Mouse (Mus musculus) midbrain, embryonic 10.5 days (tissue): ENCODE results near the gene Zbtb7a. TPM values are rescaled to one million over a fixed set of nuclear protein-coding genes. Genes with fewer than 3 reads are reported as not detected.
"Not testable (repeated sequence)": the region's sequence is repeated elsewhere in the genome, so short reads cannot be mapped to it uniquely, and the experiment has no call there.

ENCODE experiments used
- DNase-seq: peaks from one replicate; pipeline ENCODE4 v3.0.0-alpha.2; 2017; ENCODE audit warnings: low spot score
- H3K27ac ChIP-seq: fragments of 300-500 bp; sonication (generic); replicated peaks from 2 replicates; pipeline ENCODE4 v1.5.1; 2016; ENCODE audit warnings: mild to moderate bottlenecking
- H3K27me3 ChIP-seq: fragments of 300-500 bp; sonication (generic); 2 replicates; pipeline ENCODE4 v1.6.1; 2016; ENCODE audit warnings: low read depth, mild to moderate bottlenecking; ENCODE audit not compliant: poor library complexity, severe bottlenecking
- H3K36me3 ChIP-seq: fragments of 300-500 bp; sonication (generic); 2 replicates; pipeline ENCODE4 v1.6.1; 2016; ENCODE audit warnings: mild to moderate bottlenecking, moderate library complexity
- H3K4me1 ChIP-seq: fragments of 300-500 bp; sonication (generic); 2 replicates; pipeline ENCODE4 v1.6.1; 2016
- H3K4me3 ChIP-seq: fragments of 300-500 bp; sonication (generic); 2 replicates; pipeline ENCODE4 v1.5.1; 2016; ENCODE audit warnings: mild to moderate bottlenecking, moderate library complexity
- H3K9me3 ChIP-seq: fragments of 300-500 bp; sonication (generic); replicated peaks from 2 replicates; pipeline ENCODE4 v1.6.1; 2016; ENCODE audit warnings: mild to moderate bottlenecking
- WGBS: fragments of 180-500 bp; shearing (Covaris S2); methylation state at CpG from one replicate; pipeline ENCODE4 v1.1.7; 2016; 5-methylcytosine and 5-hydroxymethylcytosine counted together
- polyA plus RNA-seq: library from polyadenylated mRNA; unstranded; fragments of >200 nt; fragmentation: Nextera tagmentation; extraction: Ambion mirVana; gene quantifications from 2 replicates; pipeline ENCODE4 v1.2.1, GENCODE M21; 2016

Zbtb7a gene
- polyA plus RNA-seq, 1 experiment from 2014 or later = 7.8 TPM

GRCm38 (mm10) chr10:81176466-81177271, 41.6 kb downstream of the Zbtb7a start, which contains the start of gene Eef2:
Gene Eef2, plus strand, starts transcription at chr10:81176631.
- Histone ChIP-seq H3K9me3 (no peaks in the 10 kb centered on the region), H3K4me1 (peaks cover 72% of the 10 kb centered on the region), H3K4me3 (peak within 1 kb of the TSS; percentile 100), H3K27me3 (no peaks in the 10 kb centered on the region), H3K36me3 (peaks cover 48% of the 10 kb centered on the region), H3K27ac (peak within 1 kb of the TSS; percentile 97)
- DNase-seq = peak; percentile 98
- WGBS = under 1% methylated on average over 77 of the region's 77 CpGs

GRCm38 (mm10) chr10:81177491-81177925, 42.5 kb downstream of the Zbtb7a start:
- Histone ChIP-seq H3K9me3 (no peaks in the 10 kb centered on the region), H3K4me1 (peaks cover 80% of the 10 kb centered on the region), H3K4me3 (peak overlapping the region; percentile 100), H3K27ac (peak overlapping the region; percentile 97), H3K27me3 (no peaks in the 10 kb centered on the region), H3K36me3 (peaks cover 56% of the 10 kb centered on the region)
- no peak for DNase-seq
- 16% methylated on average over 16 of the region's 16 CpGs for WGBS

- no peaks in the 10 kb centered on the region for H3K27me3 ChIP-seq
- peaks cover 75% of the 10 kb centered on the region for H3K4me1 ChIP-seq
- peak overlapping the region; percentile 100 for H3K4me3 ChIP-seq
- peak overlapping the region; percentile 97; the same call in 1 of the 2 replicates for H3K27ac ChIP-seq
- no peak for DNase-seq
- no peaks in the 10 kb centered on the region for H3K9me3 ChIP-seq
- peaks cover 56% of the 10 kb centered on the region for H3K36me3 ChIP-seq
- WGBS = 74% methylated on average over 14 of the region's 14 CpGs
Measured at GRCm38 (mm10) chr10:81177958-81178712, 43.1 kb downstream of the Zbtb7a start.

GRCm38 (mm10) chr10:81178927-81179326, 43.9 kb downstream of the Zbtb7a start:
- no peak for DNase-seq
- H3K27ac ChIP-seq = no peak overlapping the region
- no peaks in the 10 kb centered on the region for H3K9me3 ChIP-seq
- 95% methylated on average over 11 of the region's 11 CpGs for WGBS
- H3K4me3 ChIP-seq = peak overlapping the region; percentile 100; the same call in 1 of the 2 replicates
- H3K36me3 ChIP-seq = peaks cover 58% of the 10 kb centered on the region
- H3K4me1 ChIP-seq = peaks cover 73% of the 10 kb centered on the region
- no peaks in the 10 kb centered on the region for H3K27me3 ChIP-seq

- Histone ChIP-seq H3K4me1 (peaks cover 73% of the 10 kb centered on the region), H3K27ac (no peak overlapping the region), H3K27me3 (no peaks in the 10 kb centered on the region), H3K36me3 (peaks cover 66% of the 10 kb centered on the region), H3K9me3 (no peaks in the 10 kb centered on the region), H3K4me3 (peak overlapping the region; percentile 100; the same call in 1 of the 2 replicates)
- WGBS = 92% methylated on average over 32 of the region's 32 CpGs
- no peak for DNase-seq
Measured at GRCm38 (mm10) chr10:81179451-81180342, 44.7 kb downstream of the Zbtb7a start.

GRCm38 (mm10) chr10:81180946-81181345, 45.9 kb downstream of the Zbtb7a start:
- DNase-seq = no peak
- 93% methylated on average over 13 of the region's 13 CpGs for WGBS
- peaks cover 64% of the 10 kb centered on the region for H3K4me1 ChIP-seq

GRCm38 (mm10) chr10:81181860-81182259, 46.8 kb downstream of the Zbtb7a start:
- not testable (repeated sequence) for H3K9me3 ChIP-seq, H3K27me3 ChIP-seq, DNase-seq, H3K27ac ChIP-seq
- WGBS = 78% methylated on average over 12 of the region's 12 CpGs
- Histone ChIP-seq H3K36me3 (peaks cover 84% of the 10 kb centered on the region), H3K4me1 (peaks cover 62% of the 10 kb centered on the region), H3K4me3 (peak overlapping the region; percentile 73; the same call in 1 of the 2 replicates)

More at GRCm38 (mm10) chr10:81180946-81181345, 45.9 kb downstream of the Zbtb7a start:
- Histone ChIP-seq H3K4me3 (peak overlapping the region; percentile 23; the same call in 1 of the 2 replicates), H3K27ac (no peak overlapping the region), H3K36me3 (peaks cover 77% of the 10 kb centered on the region), H3K9me3 (no peaks in the 10 kb centered on the region), H3K27me3 (no peaks in the 10 kb centered on the region)

GRCm38 (mm10) chr10:81182336-81183333, 47.6 kb downstream of the Zbtb7a start, which contains the start of gene Dapk3:
Gene Dapk3, plus strand, starts transcription at chr10:81183005.
- H3K36me3 ChIP-seq = peaks cover 84% of the 10 kb centered on the region
- 4% methylated on average over 53 of the region's 53 CpGs for WGBS
- peaks cover 58% of the 10 kb centered on the region for H3K4me1 ChIP-seq
- no peaks in the 10 kb centered on the region for H3K9me3 ChIP-seq
- no peaks in the 10 kb centered on the region for H3K27me3 ChIP-seq
- peak within 1 kb of the TSS; percentile 73 for H3K4me3 ChIP-seq
- peak within 1 kb of the TSS; percentile 88 for H3K27ac ChIP-seq
- DNase-seq = peak; percentile 99

- peak within 1 kb of the TSS; percentile 88 for H3K27ac ChIP-seq
- H3K4me1 ChIP-seq = peaks cover 46% of the 10 kb centered on the region
- peak within 1 kb of the TSS; percentile 73 for H3K4me3 ChIP-seq
- H3K36me3 ChIP-seq = peaks cover 80% of the 10 kb centered on the region
- WGBS = 87% methylated on average over 5 of the region's 5 CpGs
- H3K27me3 ChIP-seq = no peaks in the 10 kb centered on the region
- DNase-seq = no peak
- H3K9me3 ChIP-seq = no peaks in the 10 kb centered on the region
Measured at GRCm38 (mm10) chr10:81183805-81184204, 48.8 kb downstream of the Zbtb7a start, which contains the start of gene 4930442H23Rik. Gene 4930442H23Rik, minus strand, starts transcription at chr10:81183849.

GRCm38 (mm10) chr10:81184765-81185164, 49.7 kb downstream of the Zbtb7a start:
- H3K27ac ChIP-seq = peak overlapping the region; percentile 43; the same call in 1 of the 2 replicates
- H3K27me3 ChIP-seq = no peaks in the 10 kb centered on the region
- peaks cover 38% of the 10 kb centered on the region for H3K4me1 ChIP-seq
- 0 out of 2 replicates have a peak overlapping the region, but pooled peaks have one; percentile 73 for H3K4me3 ChIP-seq
- peak; percentile 37 for DNase-seq
- H3K36me3 ChIP-seq = peaks cover 75% of the 10 kb centered on the region
- 73% methylated on average over 4 of the region's 4 CpGs for WGBS
- no peaks in the 10 kb centered on the region for H3K9me3 ChIP-seq

GRCm38 (mm10) chr10:81187161-81187560, 52.1 kb downstream of the Zbtb7a start:
- Histone ChIP-seq H3K9me3 (no peaks in the 10 kb centered on the region), H3K4me3 (peak overlapping the region; percentile 9; the same call in 1 of the 2 replicates), H3K36me3 (peaks cover 70% of the 10 kb centered on the region), H3K27ac (no peak overlapping the region), H3K4me1 (peaks cover 34% of the 10 kb centered on the region), H3K27me3 (no peaks in the 10 kb centered on the region)
- WGBS = 96% methylated on average over 9 of the region's 9 CpGs
- no peak for DNase-seq
